Mouse (Mus musculus): ENCODE measurements around the gene Slc6a20b. TPM values are rescaled to one million over a fixed set of nuclear protein-coding genes. Genes with fewer than 3 reads are reported as not detected.

The Slc6a20b gene
- polyA plus RNA-seq, 1 experiment from 2014 or later: 0.24 TPM

DNA sequence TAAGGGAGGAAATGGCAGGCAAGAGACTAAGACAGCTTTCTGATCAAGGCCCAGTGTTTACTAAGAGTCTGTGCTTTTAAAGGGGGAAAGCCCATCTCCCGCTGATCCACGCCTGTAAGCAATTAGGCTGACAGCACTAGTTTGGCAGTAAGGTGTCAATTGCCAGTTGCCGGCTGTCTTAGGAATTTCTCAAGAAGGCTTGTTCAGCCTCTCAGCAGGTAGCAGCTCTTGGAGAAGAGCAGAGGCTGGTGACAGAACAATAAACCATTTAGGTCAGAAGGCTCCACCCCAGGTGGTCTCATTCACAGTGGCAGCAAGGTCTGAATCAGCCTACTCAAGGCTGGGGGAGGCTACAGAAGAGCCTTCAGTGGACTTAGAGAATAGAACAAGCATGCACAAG is 77.8 kb downstream of the Slc6a20b start:
- H3K4me1 ChIP-seq (replicated peaks): no peaks in the 10 kb centered on the region; the same call in 1 of the 2 replicates
- H3K9ac ChIP-seq (replicated peaks): no peak overlapping the region
- H3K4me3 ChIP-seq (replicated peaks): no peak overlapping the region
- H3K4me2 ChIP-seq (replicated peaks): no peak overlapping the region
- H3K36me3 ChIP-seq: peaks cover 77% of the 10 kb centered on the region
- WGBS: 11% methylated on average over 3 of the region's 3 CpGs
- no peak for ATAC-seq
- H3K9me3 ChIP-seq: no peaks in the 10 kb centered on the region
- no peaks in the 10 kb centered on the region for H3K27me3 ChIP-seq
- H3K27ac ChIP-seq: no peak overlapping the region

Other genes with a start within 250 kb of the Slc6a20b start
- gene Limd1, start 153.9 kb downstream of the Slc6a20b start, polyA plus RNA-seq (2015; fragmentation: Nextera tagmentation; extraction: Ambion mirVana): 20.3 and 22.7 TPM in 2 replicates
- 45.8 and 49.9 TPM in 2 replicates for gene Sacm1l, start 102.8 kb downstream of the Slc6a20b start, polyA plus RNA-seq (2015; fragmentation: Nextera tagmentation; extraction: Ambion mirVana)
- 0.22 and 0.36 TPM in 2 replicates for gene Ccr9, start 45.9 kb upstream of the Slc6a20b start, polyA plus RNA-seq (2015; fragmentation: Nextera tagmentation; extraction: Ambion mirVana)
- 5.3 and 5.6 TPM in 2 replicates for gene Slc6a20a, start 46.3 kb upstream of the Slc6a20b start, polyA plus RNA-seq (2015; fragmentation: Nextera tagmentation; extraction: Ambion mirVana)
- 51.2 and 52.2 TPM in 2 replicates for gene Lztfl1, start 85.1 kb upstream of the Slc6a20b start, polyA plus RNA-seq (2015; fragmentation: Nextera tagmentation; extraction: Ambion mirVana)
- gene Cxcr6, start 173.9 kb upstream of the Slc6a20b start, polyA plus RNA-seq (2015; fragmentation: Nextera tagmentation; extraction: Ambion mirVana): 0.21 and 0.22 TPM in 2 replicates
- 11.1 and 13.3 TPM in 2 replicates for gene Fyco1, start 219.3 kb upstream of the Slc6a20b start, polyA plus RNA-seq (2015; fragmentation: Nextera tagmentation; extraction: Ambion mirVana)
- gene Xcr1, start 229.5 kb upstream of the Slc6a20b start, polyA plus RNA-seq (2015; fragmentation: Nextera tagmentation; extraction: Ambion mirVana): 0.10 and 0.11 TPM in 2 replicates